Mouse (Mus musculus): ENCODE data around the gene Rftn2.

DNA sequence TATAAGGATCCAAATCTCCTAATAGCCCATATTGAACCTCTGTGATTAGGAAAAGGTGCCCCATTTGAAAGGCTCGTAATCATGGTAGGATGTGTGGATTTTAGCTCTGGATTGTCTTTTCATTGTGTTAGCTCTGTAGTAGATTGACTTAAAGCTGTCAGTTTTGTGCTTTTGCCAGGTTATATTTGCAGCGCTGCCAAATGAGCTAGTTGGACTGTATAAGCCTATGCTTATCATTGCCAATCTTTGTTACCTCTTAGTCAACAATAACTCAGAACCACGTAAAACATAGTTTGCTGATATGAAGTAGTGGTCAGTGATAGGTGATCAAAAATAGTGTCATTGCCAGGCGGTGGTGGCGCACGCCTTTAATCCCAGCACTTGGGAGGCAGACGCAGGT, 81.0 kb downstream of the Rftn2 start:
- TF ChIP-seq CTCF (IDR thresholded peaks at IDR 0.05; ENCODE audit: borderline replicate concordance, extremely low read depth, insufficient read depth, insufficient read length) (no peak), POLR2A (IDR thresholded peaks at IDR 0.05; ENCODE audit: borderline replicate concordance, extremely low read depth, insufficient read depth, insufficient read length, poor library complexity, severe bottlenecking) (no peak)
